Mouse (Mus musculus) stomach, embryonic 15.5 days (tissue): Measurements from ENCODE around the gene Aig1. TPM values are rescaled to one million over a fixed set of nuclear protein-coding genes. Genes with fewer than 3 reads are reported as not detected.

Experiments
- ATAC-seq: fragments of 200-750 bp; cut with Nextera tagmentation; 2 replicates; pipeline ENCODE4 v1.8.0; 2017; ENCODE audit warnings: low read depth, moderate number of reproducible peaks, moderate TSS enrichment; ENCODE audit not compliant: insufficient read depth, low FRiP score
- H3K27ac ChIP-seq: fragments of 300-500 bp; sonication (generic); 2 replicates; pipeline ENCODE4 v1.5.1; 2015; ENCODE audit warnings: mild to moderate bottlenecking, inconsistent platforms
- H3K27me3 ChIP-seq: fragments of 300-500 bp; sonication (generic); replicated peaks from 2 replicates; pipeline ENCODE4 v1.6.1; 2015; ENCODE audit warnings: inconsistent platforms
- H3K36me3 ChIP-seq: fragments of 300-500 bp; sonication (generic); 2 replicates; pipeline ENCODE4 v1.6.1; 2015; ENCODE audit warnings: inconsistent platforms
- H3K4me1 ChIP-seq: fragments of 300-500 bp; sonication (generic); 2 replicates; pipeline ENCODE4 v1.6.1; 2015; ENCODE audit warnings: inconsistent platforms
- H3K4me2 ChIP-seq: fragments of 300-500 bp; sonication (generic); 2 replicates; pipeline ENCODE4 v1.6.1; 2015; ENCODE audit warnings: mild to moderate bottlenecking, inconsistent platforms
- H3K4me3 ChIP-seq: fragments of 300-500 bp; sonication (generic); replicated peaks from 2 replicates; pipeline ENCODE4 v1.5.1; 2015; ENCODE audit warnings: inconsistent platforms
- H3K9ac ChIP-seq: fragments of 300-500 bp; sonication (generic); 2 replicates; pipeline ENCODE4 v1.6.1; 2015; ENCODE audit warnings: inconsistent platforms
- H3K9me3 ChIP-seq: fragments of 300-500 bp; sonication (generic); 2 replicates; pipeline ENCODE4 v1.6.1; 2016; ENCODE audit warnings: inconsistent platforms
- WGBS: fragments of 180-500 bp; shearing (Covaris S2); methylation state at CpG from one replicate; pipeline ENCODE4 v1.1.7; 2015; 5-methylcytosine and 5-hydroxymethylcytosine counted together
- polyA plus RNA-seq: library from polyadenylated mRNA; unstranded; fragments of >200 nt; fragmentation: Nextera tagmentation; extraction: Ambion mirVana; gene quantifications from 2 replicates; pipeline ENCODE4 v1.2.1, GENCODE M21; 2015

Aig1 gene
- polyA plus RNA-seq, 1 experiment from 2014 or later, result 45.9 TPM

DNA sequence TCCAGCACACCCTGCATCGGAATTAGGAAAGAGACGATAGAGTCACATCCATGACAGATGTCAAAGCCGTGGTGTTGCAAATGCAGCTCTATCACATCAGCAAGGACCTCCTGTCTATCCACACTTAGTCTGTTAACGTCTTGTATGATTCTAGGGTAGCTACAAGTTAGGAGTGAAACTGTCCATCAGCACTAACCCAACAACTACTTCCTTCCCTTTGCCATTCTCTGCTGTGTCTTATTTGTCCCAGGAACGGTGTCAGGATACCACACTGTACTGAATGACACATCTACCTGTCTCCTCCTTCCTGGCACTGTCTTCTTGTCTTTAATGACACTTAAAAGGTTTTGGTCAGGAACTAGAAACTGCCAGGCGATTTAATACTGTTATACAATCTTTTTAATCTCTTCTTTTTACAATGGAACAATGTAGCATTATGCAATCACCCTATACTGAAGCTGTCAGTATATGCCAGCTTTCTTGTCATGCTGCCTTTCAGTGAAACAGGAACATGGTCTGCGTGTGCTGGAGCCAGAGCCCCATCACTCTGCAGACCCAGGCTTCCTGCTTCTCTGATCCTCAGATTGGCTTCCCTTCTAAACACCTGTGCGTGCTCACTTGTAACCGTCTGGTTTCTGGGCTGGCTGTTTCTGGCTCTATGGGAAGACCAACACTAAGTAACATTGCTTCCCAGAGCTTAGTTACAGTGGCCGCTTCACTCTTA is 214.9 kb downstream of the Aig1 start:
- H3K9ac ChIP-seq, result no peak overlapping the region
- WGBS, result 77% methylated on average over 10 of the region's 10 CpGs
- no peaks in the 10 kb centered on the region for H3K36me3 ChIP-seq
- H3K4me3 ChIP-seq, result no peak overlapping the region
- H3K4me2 ChIP-seq, result no peak overlapping the region
- no peaks in the 10 kb centered on the region for H3K27me3 ChIP-seq
- no peak for ATAC-seq
- H3K4me1 ChIP-seq, result no peaks in the 10 kb centered on the region
- H3K27ac ChIP-seq, result no peak overlapping the region
- H3K9me3 ChIP-seq, result no peaks in the 10 kb centered on the region

DNA sequence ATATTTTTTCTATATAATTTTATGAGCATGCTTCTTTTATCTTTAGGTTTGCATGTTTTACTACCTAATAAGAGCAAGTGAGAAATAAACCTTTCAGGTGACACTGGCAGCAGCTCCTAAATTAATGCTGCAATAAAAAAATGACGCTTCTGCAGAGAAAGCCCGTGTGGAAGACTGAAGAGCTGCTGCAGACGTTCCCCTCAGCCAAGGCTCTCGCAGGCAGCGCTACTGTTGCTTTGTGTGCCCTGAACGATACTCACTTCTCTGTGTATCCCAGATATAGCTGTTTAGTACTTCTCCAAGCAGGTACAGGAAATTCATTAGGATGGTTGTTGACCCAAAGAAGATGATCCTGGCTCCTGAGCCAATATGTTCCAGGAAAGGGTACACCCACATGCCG is 215.5 kb downstream of the Aig1 start:
- Histone ChIP-seq H3K4me3 (no peak overlapping the region), H3K27ac (no peak overlapping the region), H3K4me2 (no peak overlapping the region), H3K9ac (no peak overlapping the region), H3K27me3 (no peaks in the 10 kb centered on the region), H3K4me1 (no peaks in the 10 kb centered on the region), H3K9me3 (no peaks in the 10 kb centered on the region), H3K36me3 (no peaks in the 10 kb centered on the region)
- no peak for ATAC-seq
- 85% methylated on average over 7 of the region's 7 CpGs for WGBS

DNA sequence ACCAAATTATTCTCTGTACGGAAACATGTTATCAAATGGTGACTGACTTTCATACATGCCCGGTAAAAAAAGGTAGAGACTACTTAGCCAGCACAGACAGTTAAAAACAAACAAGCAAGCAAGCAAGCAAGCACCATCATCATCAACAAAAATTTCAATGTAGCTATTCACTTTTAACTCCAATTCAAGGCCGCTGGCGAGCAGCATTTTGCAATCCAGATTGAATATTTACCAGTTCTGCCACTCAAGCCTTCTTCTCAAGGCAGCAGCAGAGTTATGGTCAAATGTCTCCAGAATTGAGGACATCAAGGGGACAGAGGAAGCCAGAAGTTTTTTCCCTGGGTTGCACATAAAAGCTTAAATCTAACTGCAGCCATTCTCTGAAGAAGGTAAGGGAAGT is 216.7 kb downstream of the Aig1 start:
- Histone ChIP-seq H3K4me3 (no peak overlapping the region), H3K27me3 (no peaks in the 10 kb centered on the region), H3K9ac (no peak overlapping the region), H3K27ac (no peak overlapping the region), H3K9me3 (no peaks in the 10 kb centered on the region), H3K36me3 (no peaks in the 10 kb centered on the region), H3K4me2 (no peak overlapping the region), H3K4me1 (no peaks in the 10 kb centered on the region)
- 86% methylated on average over 4 of the region's 4 CpGs for WGBS
- no peak for ATAC-seq

DNA sequence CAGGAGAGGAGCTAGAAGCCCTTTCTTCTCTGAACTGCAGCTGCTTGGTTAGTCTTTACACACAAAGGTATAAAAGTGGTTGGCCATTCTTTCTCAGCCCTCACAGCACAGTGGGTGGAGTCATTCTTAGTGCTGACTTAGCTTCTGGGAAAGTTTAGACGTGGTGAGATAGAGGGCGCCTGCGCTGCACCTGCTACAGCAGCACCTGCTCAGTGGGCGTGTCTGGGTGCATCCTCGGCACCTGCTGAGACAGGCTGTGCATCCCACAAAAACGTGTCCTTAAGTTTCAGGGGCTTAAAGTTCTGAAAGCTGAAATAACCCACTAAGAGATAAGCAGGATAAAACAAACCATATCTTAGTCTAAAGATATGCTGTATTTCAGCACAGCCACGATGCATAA is 227.0 kb downstream of the Aig1 start:
- H3K4me2 ChIP-seq, result no peak overlapping the region
- H3K9ac ChIP-seq, result no peak overlapping the region
- H3K27me3 ChIP-seq, result no peaks in the 10 kb centered on the region
- no peak overlapping the region for H3K27ac ChIP-seq
- ATAC-seq, result no peak
- no peaks in the 10 kb centered on the region for H3K36me3 ChIP-seq
- no peak overlapping the region for H3K4me3 ChIP-seq
- WGBS, result 15% methylated on average over 7 of the region's 7 CpGs
- H3K9me3 ChIP-seq, result no peaks in the 10 kb centered on the region
- no peaks in the 10 kb centered on the region for H3K4me1 ChIP-seq

DNA sequence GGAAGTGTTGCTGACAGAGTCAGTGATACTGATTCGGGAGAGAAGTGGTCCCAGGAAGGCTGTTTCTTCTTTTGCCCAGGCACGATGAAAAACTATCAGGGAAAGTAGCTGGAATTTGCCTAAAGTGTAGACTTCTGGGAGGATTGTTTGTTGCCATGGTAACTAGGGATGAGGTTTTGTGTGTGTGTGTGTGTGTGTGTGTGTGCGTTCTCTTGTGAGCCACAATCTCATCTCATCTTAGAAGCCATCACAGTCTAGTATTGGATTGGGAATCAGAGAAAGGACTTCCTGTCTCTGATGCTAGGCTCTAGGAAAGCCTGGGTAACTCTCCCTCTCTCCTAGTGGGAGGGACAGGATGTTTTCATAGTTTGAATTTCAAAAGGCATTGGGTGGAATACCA is 237.0 kb downstream of the Aig1 start:
- ATAC-seq, result no peak
- Histone ChIP-seq H3K4me2 (no peak overlapping the region), H3K36me3 (no peaks in the 10 kb centered on the region), H3K4me3 (no peak overlapping the region), H3K9ac (no peak overlapping the region), H3K4me1 (no peaks in the 10 kb centered on the region), H3K27ac (no peak overlapping the region), H3K9me3 (no peaks in the 10 kb centered on the region), H3K27me3 (no peaks in the 10 kb centered on the region)
- 59% methylated on average over 3 of the region's 3 CpGs for WGBS

DNA sequence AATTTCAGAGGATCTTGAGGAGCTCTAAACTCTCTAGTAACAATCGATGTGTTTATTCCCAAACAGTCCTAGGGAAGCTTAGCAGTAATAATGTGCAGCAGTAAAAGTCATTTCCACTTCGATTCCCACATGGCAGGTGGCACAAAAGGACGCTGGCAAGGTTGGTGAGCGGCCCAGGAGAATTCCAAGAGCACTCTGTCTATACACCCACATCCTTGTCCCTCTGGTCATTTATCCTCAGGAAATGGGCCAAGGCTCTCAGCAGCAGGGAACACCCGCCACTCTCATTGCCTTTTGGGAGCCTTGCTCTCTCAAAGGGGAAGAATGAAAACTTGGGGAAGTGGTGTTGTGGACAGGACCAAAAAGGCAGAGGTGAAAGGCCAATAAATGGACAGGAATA is 245.0 kb downstream of the Aig1 start:
- Histone ChIP-seq H3K4me3 (no peak overlapping the region), H3K9ac (no peak overlapping the region), H3K4me1 (no peaks in the 10 kb centered on the region), H3K27me3 (no peaks in the 10 kb centered on the region), H3K36me3 (no peaks in the 10 kb centered on the region), H3K4me2 (no peak overlapping the region), H3K27ac (no peak overlapping the region), H3K9me3 (no peaks in the 10 kb centered on the region)
- ATAC-seq, result no peak
- WGBS, result 84% methylated on average over 5 of the region's 5 CpGs

DNA sequence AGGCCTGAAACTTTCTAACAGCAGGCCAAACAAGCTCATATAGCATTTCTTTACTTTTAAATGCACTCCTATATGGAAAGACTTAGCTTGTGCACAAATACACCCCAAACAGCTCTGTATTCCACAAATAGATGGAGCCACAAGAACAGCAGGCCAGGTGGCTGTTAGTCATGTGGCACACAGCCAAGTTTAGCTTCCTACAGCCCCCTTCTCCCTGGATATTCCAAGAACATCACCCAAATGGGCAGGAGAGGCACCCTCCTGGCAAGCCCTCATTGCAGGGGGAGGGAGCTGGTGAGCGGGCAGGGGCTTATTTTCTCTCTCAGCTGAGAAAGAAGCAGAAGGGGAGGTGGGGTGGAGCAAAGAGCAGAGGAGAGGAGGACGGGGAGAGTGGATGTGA is 267.9 kb downstream of the Aig1 start:
- ATAC-seq, result no peak
- no peaks in the 10 kb centered on the region for H3K36me3 ChIP-seq
- no peaks in the 10 kb centered on the region for H3K4me1 ChIP-seq
- no peaks in the 10 kb centered on the region for H3K27me3 ChIP-seq
- no peaks in the 10 kb centered on the region for H3K9me3 ChIP-seq
- H3K4me2 ChIP-seq, result no peak overlapping the region
- H3K4me3 ChIP-seq, result no peak overlapping the region
- no peak overlapping the region for H3K27ac ChIP-seq
- 77% methylated on average over 2 of the region's 2 CpGs for WGBS
- H3K9ac ChIP-seq, result no peak overlapping the region

DNA sequence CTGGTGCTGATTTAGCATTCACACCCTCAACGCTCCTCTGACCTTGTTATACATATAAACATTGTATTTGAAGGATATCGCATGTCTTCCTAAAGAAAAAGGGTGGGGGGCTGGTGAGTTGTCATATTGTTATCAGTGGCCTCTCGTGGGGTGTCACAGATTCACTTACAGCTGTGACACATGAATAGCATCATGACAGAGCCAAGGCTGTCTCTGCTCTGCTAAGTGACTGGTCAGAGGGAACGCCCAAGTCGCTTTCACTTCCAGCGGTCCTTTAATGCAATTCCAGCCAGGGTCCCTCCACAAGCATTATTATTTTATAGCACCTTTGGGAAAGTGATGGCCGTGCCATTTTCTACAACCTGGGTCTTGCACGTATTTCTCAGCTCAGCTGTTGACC is 271.3 kb downstream of the Aig1 start:
- no peaks in the 10 kb centered on the region for H3K9me3 ChIP-seq
- H3K36me3 ChIP-seq, result no peaks in the 10 kb centered on the region
- H3K4me1 ChIP-seq, result no peaks in the 10 kb centered on the region
- no peak overlapping the region for H3K9ac ChIP-seq
- WGBS, result 71% methylated on average over 8 of the region's 8 CpGs
- no peak overlapping the region for H3K4me2 ChIP-seq
- H3K4me3 ChIP-seq, result no peak overlapping the region
- ATAC-seq, result no peak
- H3K27me3 ChIP-seq, result no peaks in the 10 kb centered on the region
- H3K27ac ChIP-seq, result no peak overlapping the region

Other genes starting within 250 kb of the Aig1 start
- 5.9 and 6.0 TPM in 2 replicates for gene Hivep2, start 97.1 kb upstream of the Aig1 start, polyA plus RNA-seq